In the genomic region with DNA sequence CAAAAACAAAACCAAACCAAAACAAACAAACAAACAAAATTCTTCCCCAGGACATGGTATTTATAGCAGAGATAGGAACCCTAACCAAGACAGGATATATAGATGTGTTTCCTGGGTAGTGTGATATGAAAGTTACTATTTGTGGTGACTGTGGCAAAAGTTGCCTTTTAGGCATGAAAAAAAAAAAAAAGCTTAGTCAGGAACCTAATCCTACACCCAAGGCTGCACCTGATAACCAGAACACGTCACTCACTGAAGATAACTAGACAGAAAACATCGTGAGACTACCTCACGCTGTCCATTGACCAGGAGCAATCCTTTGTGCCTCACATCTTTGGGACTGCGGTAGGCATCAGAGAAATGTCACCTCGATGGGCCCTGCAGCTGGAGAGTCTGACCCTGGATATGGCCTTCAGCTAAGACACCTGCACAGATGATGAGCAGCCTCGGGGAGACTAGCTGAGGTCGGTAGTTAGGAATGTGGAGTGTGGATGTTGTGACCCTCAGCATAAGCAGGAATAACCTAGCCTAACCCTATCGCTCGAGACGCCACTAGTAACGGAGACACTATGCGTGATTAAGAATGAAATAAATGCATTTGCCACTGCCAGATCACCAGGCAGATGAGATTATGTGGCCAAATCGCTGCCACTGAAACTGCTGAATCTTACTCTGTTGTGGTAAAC, we compare ENCODE assay signal across 8 mouse cellular contexts. TPM values are rescaled to one million over a fixed set of nuclear protein-coding genes. Genes with fewer than 3 reads are reported as not detected.
A peak's percentile ranks its signal among the peaks of the same experiment; 100 is the strongest.
DNase-seq lines count a peak whose midpoint lies in the region; ATAC-seq and TF ChIP-seq lines count a peak whose summit lies in the region.

Oasl2 (plus strand) TSS at position 249 of the 686 bp plus-strand sequence.

- H3K36me3 ChIP-seq in testis, adult 2 months (ENCODE audit: control insufficient read depth, insufficient read depth, low read length), result no peaks in the 10 kb centered on the region
- H3K36me3 ChIP-seq in intestine, embryonic 14.5 days (ENCODE audit: control insufficient read depth, insufficient read depth, low read length), result no peaks in the 10 kb centered on the region
- H3K36me3 ChIP-seq in neural tube, embryonic 15.5 days, result no peaks in the 10 kb centered on the region

- H3K4me2 ChIP-seq in intestine, embryonic 14.5 days (ENCODE audit: low read length), result peak within 1 kb of the TSS; percentile 32
- H3K4me2 ChIP-seq in neural tube, embryonic 15.5 days, result peak within 1 kb of the TSS; percentile 28

- ATAC-seq in intestine, embryonic 14.5 days (replicated peaks; ENCODE audit: low FRiP score, low TSS enrichment, low read depth), result no peak
- no peak for ATAC-seq in neural tube, embryonic 15.5 days (ENCODE audit: low FRiP score)

- no peak for TF ChIP-seq CTCF in testis, adult 2 months (IDR thresholded peaks at IDR 0.05; ENCODE audit: control insufficient read depth, insufficient read depth, insufficient replicate concordance, low read depth, low read length)

- no peak for TF ChIP-seq POLR2A in testis, adult 2 months (IDR thresholded peaks at IDR 0.05; ENCODE audit: control insufficient read depth, low read depth, low read length)

- H3K4me3 ChIP-seq in testis, adult 2 months (ENCODE audit: control insufficient read depth, low read depth, low read length), result peak within 1 kb of the TSS; percentile 30
- H3K4me3 ChIP-seq in intestine, embryonic 14.5 days (ENCODE audit: low read depth, low read length), result peak within 1 kb of the TSS; percentile 12
- H3K4me3 ChIP-seq in neural tube, embryonic 15.5 days (replicated peaks), result no peak within 1 kb of the TSS

- no peaks in the 10 kb centered on the region for H3K9me3 ChIP-seq in intestine, embryonic 14.5 days (ENCODE audit: control insufficient read depth, low read length)
- H3K9me3 ChIP-seq in neural tube, embryonic 15.5 days (replicated peaks), result no peaks in the 10 kb centered on the region

- peak within 1 kb of the TSS; percentile 65 for H3K27ac ChIP-seq in testis, adult 2 months (ENCODE audit: control insufficient read depth, insufficient read depth, low read depth, low read length)
- no peak within 1 kb of the TSS; the same call in 1 of the 2 replicates for H3K27ac ChIP-seq in intestine, embryonic 14.5 days (ENCODE audit: low read depth)
- H3K27ac ChIP-seq in neural tube, embryonic 15.5 days (replicated peaks), result no peak within 1 kb of the TSS

- DNase-seq in adrenal gland, postnatal 25 days, result no peak
- no peak for DNase-seq in adrenal gland, postnatal 4 days (ENCODE audit: low spot score in 2 of 2)
- DNase-seq in testis, postnatal 10 days (ENCODE audit: low spot score), result no peak
- peak; percentile 62 for DNase-seq in intestine, embryonic 14.5 days (ENCODE audit: low spot score)
- no peak for DNase-seq in urinary bladder, adult 18-20 months (ENCODE audit: low spot score in 2 of 2)
- no peak for DNase-seq in thymus, postnatal 14 days

- no peak within 1 kb of the TSS for H3K9ac ChIP-seq in intestine, embryonic 14.5 days (ENCODE audit: low read length)
- H3K9ac ChIP-seq in neural tube, embryonic 15.5 days (replicated peaks), result no peak within 1 kb of the TSS

- no peaks in the 10 kb centered on the region for H3K27me3 ChIP-seq in testis, adult 2 months (ENCODE audit: control insufficient read depth, insufficient read depth, low read length)
- no peaks in the 10 kb centered on the region for H3K27me3 ChIP-seq in intestine, embryonic 14.5 days (replicated peaks; ENCODE audit: control insufficient read depth, insufficient read depth, low read length)
- no peaks in the 10 kb centered on the region for H3K27me3 ChIP-seq in neural tube, embryonic 15.5 days (replicated peaks)

- H3K4me1 ChIP-seq in testis, adult 2 months (ENCODE audit: control insufficient read depth, insufficient read depth, low read length), result peaks cover 4% of the 10 kb centered on the region; the same call in 1 of the 2 replicates
- H3K4me1 ChIP-seq in intestine, embryonic 14.5 days (replicated peaks; ENCODE audit: control insufficient read depth, insufficient read depth, low read length), result no peaks in the 10 kb centered on the region
- H3K4me1 ChIP-seq in neural tube, embryonic 15.5 days, result no peaks in the 10 kb centered on the region; the same call in 1 of the 2 replicates

- 64% methylated on average over 13 of the region's 13 CpGs for WGBS in intestine, embryonic 14.5 days
- WGBS in neural tube, embryonic 15.5 days, result 75% methylated on average over 13 of the region's 13 CpGs

RNA-seq across cellular contexts. Expression of gene Oasl2, which starts in this region (rescaled TPM):
- total RNA-seq in adrenal gland, postnatal 25 days (2021), result 10.7 and 18.9 TPM in 2 replicates
- 10 to 100 TPM in 1 of 2 experiments, 1 to 10 TPM in 1; 9.9 to 12.2 TPM for total RNA-seq in adrenal gland, postnatal 4 days (2021)
- polyA plus RNA-seq in testis, adult 2 months (2012; rRNA removed), result 3.9 and 4.4 TPM in 2 replicates
- polyA plus RNA-seq in intestine, embryonic 14.5 days (2014; fragmentation: Nextera tagmentation; extraction: Ambion mirVana), result 5.1 and 8.3 TPM in 2 replicates
- polyA plus RNA-seq in neural tube, embryonic 15.5 days (2015; fragmentation: Nextera tagmentation; extraction: Ambion mirVana), result 4.2 and 22.0 TPM in 2 replicates
